Mouse (Mus musculus) neural tube, embryonic 11.5 days (tissue): ENCODE measurements around the gene 1600012H06Rik. TPM values are rescaled to one million over a fixed set of nuclear protein-coding genes. Genes with fewer than 3 reads are reported as not detected.
A peak's percentile ranks its signal among the peaks of the same experiment; 100 is the strongest.
"Not testable (repeated sequence)": the region's sequence is repeated elsewhere in the genome, so short reads cannot be mapped to it uniquely, and the experiment has no call there.

Experiments
- ATAC-seq: fragments of 200-750 bp; cut with Nextera tagmentation; 2 replicates; pipeline ENCODE4 v1.8.0; 2017; ENCODE audit warnings: moderate number of reproducible peaks, mild to moderate bottlenecking, moderate TSS enrichment, moderate library complexity; ENCODE audit not compliant: insufficient read depth, low FRiP score, low TSS enrichment
- DNase-seq: peaks from one replicate; pipeline ENCODE4 v3.0.0-alpha.2; 2015; ENCODE audit warnings: low spot score
- H3K27ac ChIP-seq: fragments of 300-500 bp; sonication (generic); 2 replicates; pipeline ENCODE4 v1.5.1; 2014; ENCODE audit warnings: low read depth, mild to moderate bottlenecking, low read length
- H3K27me3 ChIP-seq: fragments of 300-500 bp; sonication (generic); 2 replicates; pipeline ENCODE4 v1.6.1; 2014; ENCODE audit warnings: mild to moderate bottlenecking, low read length, mixed read lengths; ENCODE audit not compliant: control insufficient read depth, insufficient read depth
- H3K36me3 ChIP-seq: fragments of 300-500 bp; sonication (generic); 2 replicates; pipeline ENCODE4 v1.6.1; 2014; ENCODE audit warnings: mild to moderate bottlenecking, low read length, moderate library complexity, mixed read lengths; ENCODE audit not compliant: control insufficient read depth, insufficient read depth
- H3K4me1 ChIP-seq: fragments of 300-500 bp; sonication (generic); 2 replicates; pipeline ENCODE4 v1.6.1; 2014; ENCODE audit warnings: low read length, mixed read lengths; ENCODE audit not compliant: control insufficient read depth, insufficient read depth
- H3K4me2 ChIP-seq: fragments of 300-500 bp; sonication (generic); 2 replicates; pipeline ENCODE4 v1.6.1; 2014; ENCODE audit warnings: low read depth, mild to moderate bottlenecking, moderate library complexity
- H3K4me3 ChIP-seq: fragments of 300-500 bp; sonication (generic); 2 replicates; pipeline ENCODE4 v1.5.1; 2014; ENCODE audit warnings: low read depth, low read length
- H3K9ac ChIP-seq: fragments of 300-500 bp; sonication (generic); 2 replicates; pipeline ENCODE4 v1.6.1; 2014; ENCODE audit warnings: mild to moderate bottlenecking, low read length
- H3K9me3 ChIP-seq: fragments of 300-500 bp; sonication (generic); 2 replicates; pipeline ENCODE4 v1.6.1; 2016; ENCODE audit warnings: low read length; ENCODE audit not compliant: control insufficient read depth
- WGBS: fragments of 180-500 bp; shearing (Covaris S2); extraction: QIAGEN DNeasy Blood & Tissue Kit; methylation state at CpG from one replicate; pipeline ENCODE4 v1.1.7; 2014; 5-methylcytosine and 5-hydroxymethylcytosine counted together
- polyA plus RNA-seq: library from polyadenylated mRNA; unstranded; fragments of >200 nt; fragmentation: Nextera tagmentation; extraction: Ambion mirVana; gene quantifications from 2 replicates; pipeline ENCODE4 v1.2.1, GENCODE M21; 2014

The 1600012H06Rik gene
- polyA plus RNA-seq, 1 experiment from 2014 or later, result 36.2 TPM

DNA sequence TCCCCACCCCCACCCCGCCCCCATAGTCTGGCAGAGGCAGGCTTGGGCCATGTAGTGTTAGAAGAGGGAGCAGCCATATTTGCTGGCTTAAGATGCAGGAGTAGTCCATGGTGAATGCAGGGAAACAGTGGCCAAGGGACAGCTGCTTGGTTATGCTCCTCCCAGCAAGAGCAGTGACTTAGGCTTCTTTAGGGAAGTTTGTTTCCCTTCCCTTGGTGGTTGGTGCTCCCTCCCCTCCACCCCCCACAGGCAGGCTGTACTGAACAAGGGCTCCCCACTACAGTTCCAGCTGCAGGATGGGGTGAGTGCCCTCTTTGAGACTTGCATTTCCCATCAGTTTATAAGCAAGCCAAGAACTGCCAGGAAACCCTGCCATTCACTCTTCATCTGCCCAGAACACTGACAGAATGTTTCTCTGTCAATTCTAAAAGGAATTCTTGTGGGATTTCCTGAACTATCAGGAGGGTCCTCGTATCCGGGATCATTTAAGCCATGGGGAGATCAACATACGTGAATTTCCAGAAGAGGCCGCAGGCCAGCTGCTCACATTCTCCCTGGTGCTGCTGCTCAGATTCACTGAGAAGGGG is 47.2 kb downstream of the 1600012H06Rik start:
- not testable (repeated sequence) for H3K4me3 ChIP-seq, H3K36me3 ChIP-seq, H3K27ac ChIP-seq, H3K9ac ChIP-seq, H3K27me3 ChIP-seq, DNase-seq, ATAC-seq, H3K4me2 ChIP-seq, H3K4me1 ChIP-seq, H3K9me3 ChIP-seq
- 82% methylated on average over 4 of the region's 5 CpGs for WGBS

DNA sequence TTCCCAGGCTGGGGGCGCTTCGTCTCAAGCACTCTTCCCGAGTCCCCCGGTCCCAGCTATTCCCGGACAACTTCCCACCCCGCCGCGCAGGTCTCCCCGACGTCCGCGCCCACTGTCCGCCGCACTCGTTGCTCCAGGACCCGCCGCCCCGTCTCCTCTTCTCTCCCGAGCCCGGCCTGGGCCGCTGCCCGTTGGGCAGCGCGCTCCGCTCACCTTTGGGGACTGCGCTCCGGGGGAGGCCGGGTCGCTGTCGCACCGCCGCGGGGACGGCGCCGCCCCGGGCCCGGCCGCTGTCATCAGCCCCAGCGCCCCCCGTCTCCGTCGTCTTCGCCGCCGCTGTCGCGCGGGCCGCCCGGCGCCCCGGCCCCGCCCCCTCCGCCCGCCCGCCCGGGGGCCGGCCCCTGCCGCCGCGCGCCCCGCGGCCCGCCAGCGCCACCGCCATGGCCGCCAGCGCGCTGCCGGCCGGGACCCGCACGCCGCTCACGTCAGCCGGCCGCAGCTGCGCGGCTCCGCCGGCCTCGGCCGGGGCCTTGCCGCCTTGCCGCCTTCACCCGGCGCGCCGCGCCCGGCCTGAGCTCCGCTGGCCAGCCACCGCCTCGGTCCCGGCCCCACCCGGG is 49.6 kb downstream of the 1600012H06Rik start:
- H3K27me3 ChIP-seq, H3K4me3 ChIP-seq, H3K9ac ChIP-seq, H3K36me3 ChIP-seq, H3K4me1 ChIP-seq, H3K4me2 ChIP-seq, H3K27ac ChIP-seq, H3K9me3 ChIP-seq, DNase-seq: not testable (repeated sequence)
- no CpG with 5 or more reads among the region's 98 CpGs for WGBS
- ATAC-seq, result peak; percentile 73

DNA sequence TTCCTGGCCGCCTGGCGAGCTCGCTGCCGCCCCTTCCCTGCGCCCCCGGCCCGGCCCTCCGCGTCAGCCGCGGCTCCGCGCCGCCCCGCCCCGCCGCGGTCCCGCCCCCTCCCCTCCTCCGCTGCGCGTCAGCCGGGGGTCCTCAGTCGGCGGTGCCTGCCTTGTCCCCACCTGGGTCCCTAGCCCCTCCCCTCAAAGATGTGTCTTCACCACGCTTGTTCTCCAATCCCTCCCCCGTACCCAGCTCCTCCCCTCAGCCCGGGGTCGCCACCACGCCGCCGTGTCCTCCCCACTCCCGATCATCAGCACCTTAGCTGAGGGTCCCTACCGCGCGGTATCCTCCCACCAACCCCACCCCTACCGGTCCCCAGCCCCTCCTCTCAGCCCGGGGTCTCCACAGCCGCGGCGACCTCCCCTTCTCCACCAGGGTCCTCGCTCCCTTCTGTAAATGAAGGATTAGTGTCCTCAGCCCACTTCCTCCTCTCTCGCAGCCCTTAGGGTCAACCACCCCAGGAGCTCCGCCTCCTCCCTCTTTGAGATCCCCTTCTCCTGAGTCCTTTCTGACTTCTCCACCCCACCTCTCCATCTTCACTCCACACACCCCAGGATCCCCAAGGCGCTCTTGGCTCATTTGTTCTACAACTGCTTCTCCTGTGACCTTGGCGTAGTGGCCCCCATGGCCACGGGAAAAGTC is 50.3 kb downstream of the 1600012H06Rik start:
- H3K36me3 ChIP-seq, H3K27me3 ChIP-seq, H3K4me1 ChIP-seq, H3K9me3 ChIP-seq, H3K9ac ChIP-seq, H3K27ac ChIP-seq, H3K4me3 ChIP-seq, H3K4me2 ChIP-seq, DNase-seq: not testable (repeated sequence)
- peak; percentile 90 for ATAC-seq
- WGBS, result no CpG with 5 or more reads among the region's 47 CpGs

DNA sequence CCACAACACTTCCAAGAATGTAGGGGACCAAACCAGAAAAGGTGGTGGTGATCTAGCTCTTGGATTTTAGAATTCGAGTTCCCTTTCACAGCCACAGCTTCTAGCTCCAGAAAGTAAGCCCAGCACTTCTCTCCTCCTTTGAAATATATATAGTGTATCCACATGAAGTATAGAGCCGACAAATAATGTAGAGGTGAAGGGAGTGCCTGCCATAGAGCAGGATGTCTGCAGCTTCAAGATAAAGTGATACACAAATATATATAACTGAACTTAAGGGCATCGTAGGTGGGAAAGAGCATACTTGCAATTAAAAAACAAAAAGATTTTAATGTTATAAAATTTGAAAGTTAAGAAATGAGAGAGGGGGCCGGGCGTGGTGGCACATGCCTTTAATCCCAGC is 51.2 kb downstream of the 1600012H06Rik start:
- not testable (repeated sequence) for ATAC-seq, H3K4me3 ChIP-seq, H3K27ac ChIP-seq, H3K4me2 ChIP-seq, H3K27me3 ChIP-seq, H3K9me3 ChIP-seq, DNase-seq, H3K4me1 ChIP-seq, H3K36me3 ChIP-seq, H3K9ac ChIP-seq
- WGBS, result no CpG with 5 or more reads among the region's 5 CpGs

DNA sequence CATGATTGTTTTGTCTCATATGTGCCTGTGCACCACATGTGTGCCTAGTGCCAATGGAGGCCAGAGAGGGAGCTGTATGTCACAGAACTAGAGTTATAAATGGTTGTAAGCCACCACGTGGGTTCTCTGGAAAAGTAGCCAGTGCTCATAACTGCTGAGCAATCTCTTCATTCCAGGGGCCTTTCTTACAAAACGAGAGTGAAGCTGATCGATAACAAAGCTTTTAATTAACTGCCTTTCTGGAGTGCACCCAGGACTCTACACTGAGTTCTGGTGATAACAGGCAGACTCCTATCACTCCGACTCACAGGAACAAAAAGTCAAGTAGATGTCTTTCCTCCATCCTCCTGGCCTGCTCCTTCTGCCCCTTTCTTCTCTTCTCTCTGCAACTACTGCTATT is 57.1 kb downstream of the 1600012H06Rik start:
- not testable (repeated sequence) for ATAC-seq, H3K36me3 ChIP-seq, H3K4me3 ChIP-seq, H3K27me3 ChIP-seq, H3K9me3 ChIP-seq, H3K4me2 ChIP-seq, H3K9ac ChIP-seq, H3K27ac ChIP-seq, DNase-seq, H3K4me1 ChIP-seq
- no CpG with 5 or more reads among the region's 4 CpGs for WGBS

DNA sequence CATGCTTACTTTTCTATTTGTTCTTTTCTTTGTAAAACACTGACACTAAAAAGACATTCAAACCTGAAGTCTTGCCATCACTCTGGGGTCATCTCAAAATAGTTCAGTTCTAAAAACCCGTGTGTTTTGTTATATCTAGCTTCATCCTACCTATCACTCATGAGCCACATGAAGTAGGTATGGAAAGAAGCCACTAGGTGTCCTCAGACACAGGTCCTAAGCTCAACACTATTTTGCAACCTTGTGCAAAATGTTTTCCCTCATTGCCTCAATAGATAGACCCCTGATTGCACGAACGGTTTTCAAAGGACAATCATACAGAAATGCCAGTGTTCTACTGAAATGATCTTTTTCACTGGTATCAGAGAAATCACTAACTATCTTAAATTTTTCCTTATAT is 66.1 kb downstream of the 1600012H06Rik start:
- no CpG with 5 or more reads among the region's 3 CpGs for WGBS
- ATAC-seq, result peak; percentile 31; the same call in 1 of the 2 replicates
- not testable (repeated sequence) for H3K27ac ChIP-seq, H3K36me3 ChIP-seq, H3K4me2 ChIP-seq, H3K4me3 ChIP-seq, H3K9me3 ChIP-seq, DNase-seq, H3K4me1 ChIP-seq, H3K9ac ChIP-seq, H3K27me3 ChIP-seq

Other genes with a start within 250 kb of the 1600012H06Rik start
- 3.1 and 3.8 TPM in 2 replicates for gene Thbs2, start 248.9 kb upstream of the 1600012H06Rik start, polyA plus RNA-seq
- gene Wdr27, start within 50 bp of the 1600012H06Rik start, polyA plus RNA-seq, result 4.4 and 4.7 TPM in 2 replicates
- 34.2 and 37.0 TPM in 2 replicates for gene Phf10, start 18.1 kb downstream of the 1600012H06Rik start, polyA plus RNA-seq
- gene 9030025P20Rik, start 35.3 kb downstream of the 1600012H06Rik start, polyA plus RNA-seq, result 6.6 and 8.2 TPM in 2 replicates
- not detected in 2 replicates for gene Gm3417, start 35.6 kb downstream of the 1600012H06Rik start, polyA plus RNA-seq
- gene Gm3435, start 67.0 kb downstream of the 1600012H06Rik start, polyA plus RNA-seq, result 8.0 and 8.3 TPM in 2 replicates
- gene Ermard, start 98.0 kb downstream of the 1600012H06Rik start, polyA plus RNA-seq, result 57.3 and 63.2 TPM in 2 replicates
- gene Tcte3, start 98.3 kb downstream of the 1600012H06Rik start, polyA plus RNA-seq, result 0.49 and 1.6 TPM in 2 replicates
- 2.9 and 3.1 TPM in 2 replicates for gene Gm3448, start 98.4 kb downstream of the 1600012H06Rik start, polyA plus RNA-seq